Mouse (Mus musculus) embryonic fibroblast, embryonic 13.5 days (primary cell): ENCODE data around the gene Tusc2.

Experiments used
- CTCF ChIP-seq: IDR thresholded peaks from 2 replicates; pipeline ENCODE4 v1.5.1; 2011; ENCODE audit warnings: mild to moderate bottlenecking, control low read depth, low read length, moderate library complexity, borderline replicate concordance; ENCODE audit not compliant: insufficient read depth
- POLR2A ChIP-seq: IDR thresholded peaks from 2 replicates; pipeline ENCODE4 v1.6.1; 2011; ENCODE audit warnings: low read depth, mild to moderate bottlenecking, control low read depth, low read length, moderate library complexity

DNA sequence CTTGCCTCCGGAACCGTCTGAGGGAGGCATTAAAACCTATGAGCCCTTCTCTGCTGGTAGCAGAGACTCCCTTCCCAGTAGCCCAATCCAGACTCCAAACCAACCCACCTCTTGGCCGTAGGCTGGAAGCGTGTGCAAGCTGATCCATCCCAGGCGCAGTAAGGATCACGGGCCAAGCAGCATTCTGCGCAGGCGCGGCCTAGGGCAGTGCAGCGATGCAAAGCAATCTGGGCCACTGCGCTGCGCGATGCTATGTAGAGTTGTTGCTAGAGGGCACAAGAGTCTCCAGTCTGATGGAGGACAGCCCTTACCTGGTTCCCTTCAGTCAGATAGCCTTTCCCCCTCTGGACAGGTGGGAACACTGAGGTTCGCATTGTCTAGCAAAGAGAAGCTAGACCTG lies 36.8 kb downstream of the Tusc2 start:
- TF ChIP-seq CTCF = no peak
- TF ChIP-seq POLR2A = no peak
